Mouse (Mus musculus): Measurements from ENCODE around the gene Adcy10.

- TF ChIP-seq EP300 (IDR thresholded peaks at IDR 0.05; ENCODE audit: insufficient read depth, low read depth, low read length) (no peak), POLR2A (IDR thresholded peaks at IDR 0.05; ENCODE audit: insufficient read depth, low read length) (no peak), CTCF (IDR thresholded peaks at IDR 0.05; ENCODE audit: low read depth, low read length) (no peak)
Observed at GRCm38 (mm10) chr1:165618201-165618624, 133.2 kb downstream of the Adcy10 start.
